Mouse (Mus musculus) erythroblast, embryonic 14.5 days (primary cell): Measurements from ENCODE around the gene Slc26a5.

Source experiments
- GATA1 ChIP-seq: IDR thresholded peaks from 2 replicates; pipeline ENCODE4 v1.6.1; 2012; ENCODE audit warnings: low read length, inconsistent platforms, mixed read lengths
- TAL1 ChIP-seq: IDR thresholded peaks from 3 replicates; pipeline ENCODE4 v1.6.1; 2012; ENCODE audit warnings: low read length, inconsistent platforms, mixed read lengths

GRCm38 (mm10) chr5:21894168-21894567, 28.8 kb upstream of the Slc26a5 start:
- TF ChIP-seq GATA1, result no peak
- no peak for TF ChIP-seq TAL1
